Mouse (Mus musculus) liver, postnatal 0 days (tissue): Measurements from ENCODE around the gene Mrps27.

Experiments used
- CTCF ChIP-seq: sonication (generic); IDR thresholded peaks from 2 replicates; pipeline ENCODE4 v1.5.1; 2016; ENCODE audit warnings: antibody characterized with exemption, low read depth
- EP300 ChIP-seq: IDR thresholded peaks from 2 replicates; pipeline ENCODE4 v1.6.1; 2016; ENCODE audit warnings: antibody characterized with exemption, low read depth, mild to moderate bottlenecking

- TF ChIP-seq CTCF (no peak), EP300 (no peak)
Measured at GRCm38 (mm10) chr13:99373684-99374083, 29.1 kb downstream of the Mrps27 start.
